Mouse (Mus musculus) liver, adult 2 months (tissue): ENCODE results near the gene Nek7. TPM values are rescaled to one million over a fixed set of nuclear protein-coding genes. Genes with fewer than 3 reads are reported as not detected.

Source experiments
- DNase-seq: peaks from one replicate; pipeline ENCODE4 v3.0.0-alpha.2; 2011; ENCODE audit warnings: low read depth, low spot score; ENCODE audit errors: extremely low read depth
- H3K27ac ChIP-seq: fragments of 200-500 bp; replicated peaks from 2 replicates; pipeline ENCODE4 v1.5.1; 2012; ENCODE audit warnings: low read depth, mild to moderate bottlenecking, control low read depth, inconsistent platforms, low read length; ENCODE audit not compliant: insufficient read depth
- H3K27me3 ChIP-seq: fragments of 200-500 bp; 2 replicates; pipeline ENCODE4 v1.6.1; 2012; ENCODE audit warnings: mild to moderate bottlenecking, moderate library complexity, low read length, inconsistent platforms; ENCODE audit not compliant: control insufficient read depth, insufficient read depth
- H3K36me3 ChIP-seq: fragments of 200-500 bp; 2 replicates; pipeline ENCODE4 v1.6.1; 2012; ENCODE audit warnings: low read length, inconsistent platforms; ENCODE audit not compliant: control insufficient read depth, insufficient read depth
- H3K4me1 ChIP-seq: fragments of 200-500 bp; 2 replicates; pipeline ENCODE4 v1.6.1; 2011; ENCODE audit warnings: low read length; ENCODE audit not compliant: control insufficient read depth, insufficient read depth
- H3K4me3 ChIP-seq: fragments of 200-500 bp; 2 replicates; pipeline ENCODE4 v1.5.1; 2011; ENCODE audit warnings: low read depth, mild to moderate bottlenecking, control low read depth, low read length, moderate library complexity; ENCODE audit not compliant: insufficient read depth
- H3K79me2 ChIP-seq: fragments of 200-500 bp; 2 replicates; pipeline ENCODE4 v1.6.1; 2012; ENCODE audit warnings: inconsistent platforms, mild to moderate bottlenecking, low read length, moderate library complexity; ENCODE audit not compliant: control insufficient read depth, insufficient read depth
- H3K9ac ChIP-seq: fragments of 200-500 bp; 2 replicates; pipeline ENCODE4 v1.6.1; 2012; ENCODE audit warnings: low read depth, mild to moderate bottlenecking, control low read depth, inconsistent platforms, low read length
- CTCF ChIP-seq: fragments of 200-500 bp; IDR thresholded peaks from 2 replicates; pipeline ENCODE4 v1.5.1; 2011; ENCODE audit warnings: low read depth, low read length, control low read depth
- POLR2A ChIP-seq: fragments of 200-500 bp; IDR thresholded peaks from 2 replicates; pipeline ENCODE4 v1.6.1; 2011; ENCODE audit warnings: low read length, control low read depth; ENCODE audit not compliant: insufficient read depth; ENCODE audit errors: extremely low read depth
- WGBS: fragments of 180-500 bp; shearing (Covaris S2); methylation state at CpG from one replicate; pipeline ENCODE4 v1.1.7; 2018; 5-methylcytosine and 5-hydroxymethylcytosine counted together
- polyA plus RNA-seq: library from polyadenylated mRNA; depleted of rRNA; stranded (reverse); fragments of >200 nt; gene quantifications from 2 replicates; pipeline ENCODE4 v1.2.3, GENCODE M21; 2012
- total RNA-seq: library from RNA; depleted of rRNA; stranded (reverse); fragments of >200 nt; gene quantifications from 2 replicates; pipeline ENCODE4 v1.2.3, GENCODE M21; 2014

The Nek7 gene
- total and polyA plus RNA-seq, 2 experiments, result 6.3 to 31.5 TPM

GRCm38 (mm10) chr1:138530604-138531003, 89.3 kb downstream of the Nek7 start:
- no peak for TF ChIP-seq POLR2A
- TF ChIP-seq CTCF, result no peak
- H3K36me3 ChIP-seq, result peaks cover 15% of the 10 kb centered on the region
- no peaks in the 10 kb centered on the region for H3K27me3 ChIP-seq
- H3K4me3 ChIP-seq, result no peak overlapping the region
- no peaks in the 10 kb centered on the region for H3K4me1 ChIP-seq
- no peak for DNase-seq
- 75% methylated on average over 5 of the region's 5 CpGs for WGBS
- H3K27ac ChIP-seq, result no peak overlapping the region
- H3K9ac ChIP-seq, result no peak overlapping the region
- peaks cover 4% of the 10 kb centered on the region; the same call in 1 of the 2 replicates for H3K79me2 ChIP-seq

GRCm38 (mm10) chr1:138523962-138524361, 96.0 kb downstream of the Nek7 start:
- Histone ChIP-seq H3K27ac (no peak overlapping the region), H3K36me3 (peaks cover 5% of the 10 kb centered on the region; the same call in 1 of the 2 replicates), H3K27me3 (no peaks in the 10 kb centered on the region), H3K79me2 (peaks cover 5% of the 10 kb centered on the region; the same call in 1 of the 2 replicates), H3K4me1 (no peaks in the 10 kb centered on the region), H3K9ac (no peak overlapping the region), H3K4me3 (no peak overlapping the region)
- TF ChIP-seq CTCF (no peak), POLR2A (no peak)
- WGBS, result 88% methylated on average over 6 of the region's 6 CpGs
- no peak for DNase-seq

DNA sequence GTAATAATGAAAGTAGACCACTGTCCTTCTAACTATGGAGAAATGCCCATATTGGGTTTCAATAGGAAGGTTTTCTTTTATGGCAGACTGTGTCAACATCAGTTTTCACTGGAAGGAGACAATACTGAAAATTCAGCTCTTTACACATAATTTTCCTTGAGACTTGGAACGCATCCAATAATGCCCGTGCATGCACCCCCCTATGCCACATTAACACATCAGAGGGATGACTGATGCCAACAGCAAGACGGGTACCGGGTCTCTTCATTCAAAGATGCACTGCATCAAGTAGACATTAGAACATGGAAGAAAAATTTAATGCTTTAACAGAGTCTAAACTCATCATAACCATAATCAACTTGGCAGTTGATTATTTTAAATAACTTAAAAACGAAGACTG, 101.7 kb downstream of the Nek7 start:
- 81% methylated on average over 5 of the region's 5 CpGs for WGBS
- Histone ChIP-seq H3K27me3 (no peaks in the 10 kb centered on the region), H3K79me2 (no peaks in the 10 kb centered on the region; the same call in 1 of the 2 replicates), H3K9ac (no peak overlapping the region), H3K36me3 (peaks cover 12% of the 10 kb centered on the region; the same call in 1 of the 2 replicates), H3K27ac (no peak overlapping the region), H3K4me3 (no peak overlapping the region), H3K4me1 (peaks cover 2% of the 10 kb centered on the region; the same call in 1 of the 2 replicates)
- TF ChIP-seq POLR2A (no peak), CTCF (no peak)
- no peak for DNase-seq

GRCm38 (mm10) chr1:138517360-138518099, 102.4 kb downstream of the Nek7 start:
- no peak overlapping the region for H3K4me3 ChIP-seq
- H3K27me3 ChIP-seq, result no peaks in the 10 kb centered on the region
- 73% methylated on average over 6 of the region's 6 CpGs for WGBS
- peaks cover 2% of the 10 kb centered on the region; the same call in 1 of the 2 replicates for H3K4me1 ChIP-seq
- H3K27ac ChIP-seq, result no peak overlapping the region
- H3K36me3 ChIP-seq, result peaks cover 12% of the 10 kb centered on the region; the same call in 1 of the 2 replicates
- H3K9ac ChIP-seq, result no peak overlapping the region
- no peak for DNase-seq
- TF ChIP-seq CTCF, result no peak
- TF ChIP-seq POLR2A, result no peak
- H3K79me2 ChIP-seq, result no peaks in the 10 kb centered on the region; the same call in 1 of the 2 replicates

GRCm38 (mm10) chr1:138516946-138517345, 103.0 kb downstream of the Nek7 start:
- H3K4me3 ChIP-seq, result no peak overlapping the region
- TF ChIP-seq POLR2A, result no peak
- peaks cover 5% of the 10 kb centered on the region; the same call in 1 of the 2 replicates for H3K4me1 ChIP-seq
- peaks cover 12% of the 10 kb centered on the region; the same call in 1 of the 2 replicates for H3K36me3 ChIP-seq
- H3K27me3 ChIP-seq, result no peaks in the 10 kb centered on the region
- H3K27ac ChIP-seq, result no peak overlapping the region
- no peak for DNase-seq
- H3K79me2 ChIP-seq, result no peaks in the 10 kb centered on the region; the same call in 1 of the 2 replicates
- WGBS, result 64% methylated on average over 2 of the region's 2 CpGs
- H3K9ac ChIP-seq, result no peak overlapping the region

- H3K4me3 ChIP-seq, result no peak overlapping the region
- no peaks in the 10 kb centered on the region for H3K27me3 ChIP-seq
- H3K9ac ChIP-seq, result no peak overlapping the region
- no peak overlapping the region for H3K27ac ChIP-seq
- no peak for TF ChIP-seq POLR2A
- no peak for TF ChIP-seq CTCF
- H3K36me3 ChIP-seq, result peaks cover 12% of the 10 kb centered on the region; the same call in 1 of the 2 replicates
- WGBS, result 94% methylated on average over 9 of the region's 9 CpGs
- H3K79me2 ChIP-seq, result no peaks in the 10 kb centered on the region; the same call in 1 of the 2 replicates
- DNase-seq, result no peak
- H3K4me1 ChIP-seq, result peaks cover 14% of the 10 kb centered on the region
Observed at GRCm38 (mm10) chr1:138515362-138515761, 104.6 kb downstream of the Nek7 start.
